Mouse (Mus musculus): ENCODE data around the gene Entpd1. TPM values are rescaled to one million over a fixed set of nuclear protein-coding genes. Genes with fewer than 3 reads are reported as not detected.
"Not testable (repeated sequence)": the region's sequence is repeated elsewhere in the genome, so short reads cannot be mapped to it uniquely, and the experiment has no call there.

Entpd1 gene
- total RNA-seq (2021) = 10 to 100 TPM; 18.9 to 22.6 TPM

DNA sequence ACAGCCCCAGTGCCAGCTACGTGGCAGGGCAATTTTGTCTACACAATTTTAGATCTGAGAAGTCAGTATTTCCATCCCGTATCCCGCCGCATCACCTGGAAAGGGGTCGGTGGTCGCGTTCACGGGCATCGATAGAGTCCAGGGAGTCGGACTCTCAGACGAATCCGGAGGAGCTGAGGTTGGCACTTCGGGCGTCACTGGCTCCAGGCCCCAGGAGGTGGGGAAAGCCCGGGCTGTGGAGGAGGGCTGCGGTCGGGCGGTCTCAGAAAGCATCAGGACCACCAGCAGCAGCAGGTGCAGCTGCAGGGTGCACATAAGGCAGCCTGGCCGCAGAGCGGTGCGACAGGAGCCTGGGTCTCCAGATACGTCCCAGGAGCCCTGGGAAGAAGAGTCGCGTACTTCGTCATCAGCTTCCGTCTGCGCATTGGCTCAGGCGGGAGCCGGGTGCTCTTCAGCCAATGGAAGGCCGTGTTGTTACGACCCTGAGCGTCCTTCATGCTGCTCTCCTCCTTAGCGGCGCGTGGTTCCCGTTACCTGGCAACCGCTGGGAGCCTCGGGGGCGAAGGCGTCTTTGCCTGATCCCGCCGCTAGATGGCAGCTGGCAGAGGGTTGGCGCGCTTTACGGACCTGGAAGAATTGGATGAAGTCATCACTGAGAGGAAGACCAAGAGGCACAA lies at the start of gene Entpd1, which contains the start of gene Tctn3:
Entpd1 (plus strand) TSS at position 537 of the 677 bp plus-strand sequence.
Tctn3 (minus strand) TSS at position 404 of the 677 bp plus-strand sequence.
- DNase-seq (ENCODE audit: low spot score in 2 of 2) = peak; percentile 96 to 98
- intact Hi-C loops (cut with DNase I) = loop anchor here (1.0 to 5.0 kb wide), 2 partner anchors 110 to 405 kb away; no protein-coding TSS in a partner anchor

DNA sequence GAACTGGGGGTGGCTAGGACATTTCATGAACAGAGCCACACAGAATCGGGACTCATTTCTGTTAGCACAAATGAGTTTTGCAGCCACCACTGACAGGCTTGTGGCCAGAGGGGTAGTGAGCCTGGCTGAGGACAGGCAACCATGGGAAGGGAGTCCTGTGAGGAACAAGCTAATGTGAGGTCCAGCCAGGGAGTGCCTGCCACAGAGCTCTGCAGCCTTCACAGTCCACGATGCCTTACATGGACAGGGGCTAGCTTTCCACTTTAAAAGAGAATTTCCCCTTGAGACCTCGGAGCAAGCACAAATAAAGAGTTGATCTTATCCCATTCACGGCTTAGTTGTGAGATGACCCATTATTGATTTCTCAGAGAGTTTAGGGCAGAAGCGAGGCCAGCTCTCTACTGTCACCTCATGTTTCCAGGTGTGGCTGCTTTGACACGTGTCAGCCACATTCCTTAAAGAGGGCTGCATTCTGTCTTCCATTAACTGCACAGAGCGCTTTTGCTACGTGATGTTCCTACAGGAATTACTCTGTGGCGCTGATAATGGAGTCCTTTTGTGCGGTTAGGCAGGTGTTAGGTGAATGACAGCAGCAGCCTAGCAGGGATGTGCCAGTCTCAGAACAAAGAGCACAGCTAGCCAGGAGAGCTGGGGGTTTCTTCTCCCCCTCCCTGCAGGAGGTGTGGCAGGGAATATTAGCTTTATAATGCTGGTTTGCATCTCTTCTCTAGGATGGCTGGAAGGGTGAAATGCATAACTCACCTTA lies 48.1 kb upstream of the Entpd1 start:
- no peak for DNase-seq (ENCODE audit: low spot score in 2 of 2)
- intact Hi-C loops (cut with DNase I) = no loop called here

DNA sequence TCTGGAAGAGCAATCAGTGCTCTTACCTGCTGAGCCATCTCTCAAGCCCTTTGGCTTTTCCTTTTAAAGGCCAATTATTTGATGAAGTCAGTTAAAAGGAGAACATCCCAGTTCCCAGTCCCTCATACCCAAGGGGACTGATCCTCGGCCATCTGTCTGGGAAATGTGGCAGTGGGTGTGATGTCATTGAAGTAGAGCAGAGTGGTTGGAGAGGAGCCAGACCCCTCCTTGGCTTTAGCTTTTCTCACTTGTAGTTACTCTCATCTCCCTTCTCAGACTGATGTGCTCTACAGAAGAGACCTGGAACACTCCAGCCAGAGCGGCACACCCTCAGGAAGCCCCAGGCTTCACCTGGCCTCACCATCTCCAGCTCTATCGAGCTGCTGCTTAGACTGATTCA lies 44.5 kb upstream of the Entpd1 start:
- DNase-seq (ENCODE audit: low spot score in 2 of 2) = no peak
- intact Hi-C loops (cut with DNase I) = no loop called here

DNA sequence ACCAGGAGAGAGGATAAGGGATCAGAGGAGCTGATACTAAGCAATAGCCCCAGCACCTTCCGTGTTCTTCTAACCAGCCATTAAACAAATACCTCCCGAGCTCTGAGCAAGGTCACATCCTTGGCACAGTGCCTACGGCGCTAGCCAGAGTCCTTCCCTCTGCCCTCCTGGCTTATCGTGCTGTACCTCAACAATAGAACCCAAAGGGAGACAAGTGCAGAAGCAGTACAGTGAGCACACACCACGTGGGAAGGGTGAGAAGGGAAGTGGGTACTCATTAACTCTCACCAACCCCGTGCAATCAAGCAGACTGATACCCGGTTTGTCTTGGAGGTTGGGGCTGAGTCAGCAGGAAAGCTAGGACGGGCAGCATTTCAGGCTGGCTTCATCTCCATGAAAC lies 41.4 kb upstream of the Entpd1 start:
- no peak for DNase-seq (ENCODE audit: low spot score in 2 of 2)
- intact Hi-C loops (cut with DNase I) = no loop called here

DNA sequence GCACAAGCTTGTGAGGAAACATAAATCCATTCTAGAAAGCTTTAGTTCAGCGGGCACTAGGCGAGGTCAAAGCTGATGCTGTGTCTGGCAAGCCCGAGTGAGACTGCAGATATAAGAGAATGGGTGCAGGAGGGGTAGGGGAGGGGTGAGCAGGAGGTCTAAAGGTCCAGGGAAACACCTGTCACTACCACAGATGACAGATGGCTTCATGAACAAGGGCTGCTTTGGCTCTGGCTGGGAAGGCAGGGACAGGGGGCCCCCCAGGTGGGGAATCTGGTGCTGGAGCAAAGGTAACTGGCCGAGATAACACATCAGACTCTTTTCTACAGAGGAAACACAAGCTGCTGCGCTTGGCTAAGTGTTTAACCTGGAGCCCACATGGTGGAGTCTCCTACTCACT lies 36.7 kb upstream of the Entpd1 start:
- intact Hi-C loops (cut with DNase I) = no loop called here

DNA sequence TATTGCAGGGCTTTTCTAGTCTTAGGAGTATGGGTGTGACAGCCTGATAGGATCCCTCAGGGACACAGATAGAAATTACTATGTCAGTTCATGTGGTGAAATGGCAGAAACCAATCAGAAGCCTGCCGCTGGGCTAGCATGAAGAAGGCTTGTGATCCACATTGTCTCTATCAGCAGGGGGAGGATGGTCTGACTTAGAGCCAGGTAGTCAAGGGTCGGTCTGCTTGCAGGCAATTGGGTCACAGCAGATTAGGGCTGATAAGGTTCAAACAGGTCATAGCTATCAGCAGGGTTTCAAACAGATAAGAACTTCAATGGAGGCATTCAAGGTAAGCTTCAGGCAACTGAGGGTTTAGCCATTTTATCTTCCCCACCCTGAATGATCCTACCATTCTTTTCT lies 31.3 kb upstream of the Entpd1 start:
- intact Hi-C loops (cut with DNase I) = no loop called here
- DNase-seq (ENCODE audit: low spot score in 2 of 2) = no peak

More for the DNA sequence above, 36.7 kb upstream of the Entpd1 start:
- DNase-seq (ENCODE audit: low spot score in 2 of 2) = no peak

DNA sequence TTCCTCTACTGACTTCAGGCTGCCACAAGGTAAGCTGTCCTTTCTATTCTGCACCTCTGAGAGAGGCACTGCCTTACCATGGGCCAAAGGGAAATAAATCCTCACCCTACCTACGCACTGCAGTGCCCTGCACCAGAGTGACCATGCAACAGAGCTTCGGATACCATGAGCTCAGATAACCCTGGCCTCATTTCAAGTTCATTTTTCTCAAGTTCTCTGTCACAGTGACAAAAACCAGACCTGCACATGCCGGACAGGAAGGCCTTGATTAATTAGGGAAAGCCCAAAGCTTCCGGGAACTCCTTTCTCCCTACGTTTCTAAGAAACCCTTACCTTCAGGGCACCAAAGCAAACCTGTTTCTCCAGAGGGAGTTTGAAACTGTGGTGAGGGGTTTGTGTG lies 30.5 kb upstream of the Entpd1 start:
- DNase-seq (ENCODE audit: low spot score in 2 of 2) = no peak
- intact Hi-C loops (cut with DNase I) = no loop called here

DNA sequence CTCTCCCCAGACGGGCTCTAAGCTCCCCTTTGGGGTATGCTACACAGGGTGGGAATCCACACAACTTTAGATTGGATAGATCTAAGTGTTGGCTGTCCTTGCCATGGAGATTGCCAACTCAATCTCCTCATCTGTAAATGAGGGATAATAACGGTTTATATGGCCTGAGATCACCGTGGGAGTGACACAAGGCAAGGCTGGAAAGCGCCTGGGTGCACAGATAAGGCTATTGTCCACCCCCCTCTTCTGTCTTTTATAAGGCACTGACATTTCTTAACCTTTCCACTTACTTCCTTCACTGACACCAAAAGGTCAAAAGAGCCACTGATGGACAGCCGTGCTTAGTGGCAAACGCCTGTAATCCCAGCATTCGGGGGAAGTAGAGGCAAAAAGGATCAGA lies 25.3 kb upstream of the Entpd1 start:
- DNase-seq (ENCODE audit: low spot score in 2 of 2) = no peak
- intact Hi-C loops (cut with DNase I) = loop anchor here (5.0 kb wide), 1 partner anchor 245 kb away; the partner anchor contains the start of gene Ccnj

DNA sequence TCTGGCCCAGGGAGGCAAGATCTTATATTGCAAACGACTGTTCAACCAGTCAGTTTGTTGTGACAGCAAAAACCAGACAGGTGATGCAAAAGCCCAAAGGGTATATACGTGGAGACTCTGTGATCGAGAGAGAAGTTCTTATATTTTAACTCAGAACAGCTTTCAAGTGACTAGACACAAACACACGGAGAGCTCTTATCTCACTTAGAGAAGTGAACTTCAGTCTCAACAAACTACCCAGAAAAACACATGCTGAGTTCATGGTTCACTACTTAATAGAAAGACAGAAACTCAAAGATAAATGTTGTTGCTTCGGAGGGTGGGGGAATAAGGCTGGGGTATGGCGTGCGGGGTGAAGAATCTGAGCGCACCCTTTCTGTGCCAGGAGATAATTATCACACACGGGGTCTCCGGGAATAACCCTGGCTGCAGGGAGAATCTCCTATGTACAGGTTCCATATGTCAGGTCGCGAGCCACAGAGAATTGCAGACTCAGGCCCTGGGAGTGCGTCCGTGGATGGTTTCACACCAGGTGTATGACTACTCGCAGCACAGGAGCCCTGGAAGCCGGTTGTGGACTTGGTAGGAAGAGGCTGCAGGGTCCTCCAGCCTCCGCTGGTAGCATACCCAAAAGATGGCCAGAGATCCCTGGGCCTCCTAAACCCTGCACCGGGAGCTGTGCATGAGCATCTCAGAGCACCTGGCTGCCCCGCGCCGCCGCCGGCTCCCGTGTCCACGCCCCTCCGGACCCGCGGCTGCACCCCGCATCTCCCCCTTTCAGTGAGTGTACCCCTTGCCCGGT lies 24.5 kb upstream of the Entpd1 start:
- intact Hi-C loops (cut with DNase I) = loop anchor here (5.0 kb wide), 1 partner anchor 245 kb away; the partner anchor contains the start of gene Ccnj
- no peak for DNase-seq (ENCODE audit: low spot score in 2 of 2)

DNA sequence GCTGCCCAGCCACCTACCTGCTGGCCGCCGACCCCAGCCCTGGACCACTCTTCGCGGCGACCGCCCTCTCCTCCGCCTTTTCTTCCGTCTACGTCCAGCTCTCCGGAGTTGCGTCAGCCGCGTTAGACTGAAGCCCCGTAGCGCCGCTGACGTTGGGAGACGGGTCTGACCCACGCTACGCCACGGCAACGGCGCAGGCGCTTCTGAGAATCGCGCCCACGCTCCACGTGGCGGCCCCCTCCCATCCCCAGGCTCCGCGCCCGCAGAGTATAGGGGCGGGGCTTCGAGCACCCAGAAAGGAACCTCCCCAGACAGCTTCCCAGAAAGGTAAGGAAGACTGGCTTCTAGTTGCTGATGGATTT lies 23.9 kb upstream of the Entpd1 start, which contains the start of gene Aldh18a1:
Aldh18a1 (minus strand) TSS at position 171 of the 362 bp plus-strand sequence.
- peak; percentile 96 to 97 for DNase-seq (ENCODE audit: low spot score in 2 of 2)
- intact Hi-C loops (cut with DNase I) = loop anchor here (5.0 kb wide), 1 partner anchor 244 kb away; the partner anchor contains the start of gene Ccnj

DNA sequence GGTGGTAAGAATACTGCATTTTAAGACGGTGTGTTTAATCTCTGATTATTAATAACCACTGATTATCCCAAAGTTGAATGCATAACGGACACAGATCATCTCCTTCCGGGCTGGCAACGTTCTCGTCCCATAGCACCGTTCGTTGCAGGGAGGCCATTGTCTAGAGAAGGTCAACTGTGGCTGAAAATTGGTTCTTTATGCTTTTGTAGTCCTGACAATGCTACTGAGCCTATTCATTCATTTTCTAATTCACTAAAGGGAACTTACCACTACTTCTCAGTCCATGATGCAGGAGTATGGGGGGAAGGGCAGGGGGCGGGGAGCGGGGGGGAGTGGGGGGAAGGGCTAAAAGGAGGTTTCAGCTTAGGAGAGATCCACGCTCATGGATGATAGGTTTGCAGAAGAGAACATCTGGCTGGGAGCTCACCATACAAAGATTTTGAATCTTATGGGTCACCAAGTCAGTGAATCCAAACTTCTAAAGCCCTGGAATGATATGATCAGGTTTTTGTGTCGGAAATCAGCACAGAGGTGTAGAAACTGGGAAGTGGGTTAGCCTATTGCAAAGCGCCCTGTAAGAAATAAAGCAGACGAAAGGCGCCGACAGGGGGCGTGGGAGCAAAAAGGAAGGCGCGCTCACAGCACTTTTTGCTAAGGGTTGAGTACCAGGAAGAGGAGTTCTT lies 23.2 kb upstream of the Entpd1 start:
- intact Hi-C loops (cut with DNase I) = loop anchor here (5.0 kb wide), 1 partner anchor 243 kb away; the partner anchor contains the start of gene Ccnj
- peak; percentile 84 to 93 for DNase-seq (ENCODE audit: low spot score in 2 of 2)

DNA sequence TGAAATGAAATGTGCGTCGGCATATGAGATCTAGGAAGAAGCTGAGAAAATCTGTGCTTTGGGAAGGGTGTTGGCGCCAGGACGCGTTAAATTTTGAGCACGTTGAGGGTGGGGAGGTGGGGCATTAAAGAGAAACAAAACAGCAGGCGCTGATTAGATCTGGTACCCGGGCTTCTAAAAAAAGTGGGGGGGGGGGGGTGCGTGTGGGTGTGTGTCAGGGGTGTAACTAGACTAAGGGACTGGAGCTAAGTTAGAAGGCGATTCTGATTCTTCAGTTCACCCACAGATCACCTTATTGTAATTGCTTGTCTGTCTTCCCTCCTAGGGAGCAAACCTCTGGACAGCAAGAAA lies 22.7 kb upstream of the Entpd1 start:
- no peak for DNase-seq (ENCODE audit: low spot score in 2 of 2)
- intact Hi-C loops (cut with DNase I) = loop anchor here (5.0 kb wide), 1 partner anchor 243 kb away; the partner anchor contains the start of gene Ccnj

DNA sequence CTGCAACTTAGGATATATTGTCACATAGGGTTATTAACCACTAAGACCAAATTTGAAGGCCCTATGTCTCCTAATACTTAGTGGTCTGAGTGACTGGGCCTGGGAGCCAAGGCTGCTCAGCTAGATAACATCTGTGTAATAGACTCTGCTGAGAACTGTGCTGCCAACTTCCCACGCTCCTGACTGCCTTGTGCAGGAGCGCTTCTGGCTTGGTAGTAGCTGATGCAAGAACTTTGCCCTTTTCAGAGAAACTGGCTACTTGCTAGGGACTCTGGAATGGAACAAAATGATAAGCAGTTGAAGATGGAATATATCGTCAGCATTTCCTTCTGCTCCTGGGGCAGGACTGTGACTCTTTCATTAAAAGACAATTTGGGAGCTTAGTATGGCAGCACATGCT lies 16.9 kb upstream of the Entpd1 start:
- no peak for DNase-seq (ENCODE audit: low spot score in 2 of 2)
- intact Hi-C loops (cut with DNase I) = no loop called here

DNA sequence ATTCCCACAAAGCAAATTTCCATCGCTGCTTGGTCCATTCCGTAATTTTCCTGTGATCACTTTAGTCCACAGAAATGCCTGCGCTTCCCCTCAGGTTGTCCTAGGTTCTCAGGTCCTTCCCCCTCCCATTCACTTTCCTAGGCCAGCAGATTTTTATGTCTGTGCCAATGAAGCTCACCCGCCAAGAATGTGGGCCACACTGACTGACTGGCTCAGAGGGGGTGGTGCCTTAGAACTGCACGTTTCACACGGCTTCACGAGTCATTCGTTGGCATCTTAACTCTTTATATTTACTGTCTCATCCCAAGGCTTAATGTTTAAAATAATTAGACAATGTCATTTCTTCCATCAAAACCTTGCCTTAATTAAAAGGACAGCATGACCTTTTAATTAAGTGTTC lies 16.3 kb upstream of the Entpd1 start:
- DNase-seq (ENCODE audit: low spot score in 2 of 2) = peak in 1 of 2 experiments; percentile 15
- intact Hi-C loops (cut with DNase I) = no loop called here

DNA sequence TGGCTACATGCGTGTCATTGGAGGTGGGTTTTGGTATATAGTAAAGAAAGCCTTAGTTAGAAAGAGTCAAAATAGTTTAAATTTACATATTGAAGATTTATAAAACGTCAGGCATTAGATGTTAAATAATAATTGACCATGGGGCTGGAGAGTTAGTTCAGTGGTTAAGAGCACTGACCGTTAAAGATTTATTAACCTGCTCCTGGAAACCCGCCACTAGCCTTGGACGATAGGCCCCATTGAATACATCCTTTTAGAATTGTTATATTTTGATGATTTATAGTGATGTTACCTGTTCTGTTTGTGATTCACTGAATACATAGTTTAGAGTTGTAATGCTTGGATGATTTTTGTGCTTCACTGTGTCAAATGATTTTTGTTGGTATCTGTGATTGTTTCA lies 11.3 kb upstream of the Entpd1 start:
- intact Hi-C loops (cut with DNase I); DNase-seq (ENCODE audit: low spot score in 2 of 2): not testable (repeated sequence)

DNA sequence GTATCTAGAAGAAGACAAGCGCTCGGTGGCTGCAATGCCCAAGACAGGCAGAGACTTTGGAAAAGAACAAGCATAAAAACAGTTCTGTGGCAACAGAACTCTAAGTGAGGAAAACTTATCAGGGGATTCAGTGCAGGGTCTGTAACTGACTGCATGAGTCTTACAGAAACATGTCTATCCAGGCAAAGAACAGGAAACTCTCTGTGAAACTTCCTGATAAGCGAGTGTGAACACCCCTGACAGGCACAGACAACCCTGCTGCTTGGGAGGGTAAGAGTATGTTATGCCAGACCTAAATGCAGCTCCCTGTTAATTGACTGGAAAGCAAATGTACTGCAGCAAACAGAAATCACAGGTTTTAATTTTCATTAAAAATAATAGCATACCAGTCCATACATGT lies 10.3 kb upstream of the Entpd1 start:
- no peak for DNase-seq (ENCODE audit: low spot score in 2 of 2)
- intact Hi-C loops (cut with DNase I) = no loop called here

DNA sequence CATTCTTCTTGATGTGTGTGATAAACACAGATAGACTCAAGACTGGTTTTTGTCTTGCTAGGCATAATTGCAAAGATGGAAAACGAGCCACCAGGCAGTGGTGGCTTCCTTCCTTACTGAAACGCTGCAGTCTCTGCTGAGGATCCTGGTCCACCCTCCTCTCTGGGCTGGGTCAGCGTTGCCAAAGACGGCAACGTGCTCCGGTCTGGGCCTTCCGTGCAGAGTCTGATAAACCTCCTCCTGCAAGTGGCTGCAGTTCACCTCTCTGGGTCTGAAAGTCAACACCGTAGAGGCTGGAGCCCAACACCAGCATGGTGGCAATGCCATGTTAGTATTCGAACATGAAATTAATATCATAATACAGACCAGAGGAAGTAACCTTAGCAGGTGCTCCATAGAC lies 7.0 kb upstream of the Entpd1 start:
- intact Hi-C loops (cut with DNase I) = no loop called here
- DNase-seq (ENCODE audit: low spot score in 2 of 2) = no peak

DNA sequence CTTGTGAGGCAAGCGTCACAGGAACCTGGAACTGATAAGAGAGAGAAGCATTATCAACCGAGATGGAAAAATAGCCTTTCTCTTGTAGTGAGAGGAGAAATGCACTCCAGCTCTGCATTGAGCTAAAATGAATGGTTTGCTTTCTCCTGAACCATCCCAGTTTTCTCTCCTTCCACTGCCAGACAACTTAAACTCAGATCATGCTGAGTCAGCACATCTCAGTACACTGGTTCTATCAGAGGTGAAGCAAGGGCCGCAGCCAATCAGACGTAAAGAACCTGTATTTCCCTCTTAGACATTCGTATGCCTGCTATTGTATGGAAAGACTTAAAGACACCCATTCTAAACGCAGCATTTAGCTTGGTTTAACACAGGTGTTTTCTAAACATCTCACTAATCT lies 4.5 kb upstream of the Entpd1 start:
- DNase-seq (ENCODE audit: low spot score in 2 of 2) = no peak
- intact Hi-C loops (cut with DNase I) = no loop called here

DNA sequence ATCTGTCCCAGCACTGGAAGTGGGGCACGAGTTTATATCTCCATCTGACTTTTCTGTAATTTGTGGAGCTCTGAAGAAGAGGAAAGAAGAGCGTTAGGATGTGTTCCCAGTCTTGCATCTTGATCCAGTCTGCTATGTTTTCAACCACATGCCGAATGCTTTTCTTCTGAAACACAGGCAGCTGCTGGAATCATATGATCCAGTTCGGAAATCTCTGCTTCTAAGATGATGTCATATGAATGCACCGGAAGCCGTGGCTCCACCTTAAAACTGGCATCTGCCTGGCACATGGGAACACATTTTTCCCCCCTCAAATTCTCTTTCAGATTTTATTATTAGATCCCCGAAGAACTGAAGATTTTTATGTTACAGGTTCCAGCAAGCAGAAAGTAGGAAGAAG lies 2.6 kb downstream of the Entpd1 start:
- intact Hi-C loops (cut with DNase I) = loop anchor here (5.0 kb wide), 1 partner anchor 402 kb away; no protein-coding TSS in a partner anchor
- DNase-seq (ENCODE audit: low spot score in 2 of 2) = peak in 1 of 2 experiments; percentile 25

All from left cerebral cortex, postnatal 25 days (tissue).